Mouse (Mus musculus) heart, embryonic 14.5 days (tissue): ENCODE measurements at regions not wholly inside any gene's neighbourhood (a gene's known extent, or its start where the extent isn't known, plus 50 kb on each side); places are given as distances from the start of the nearest gene placed in this dataset.
A peak's percentile ranks its signal among the peaks of the same experiment; 100 is the strongest.

Source experiments
- ATAC-seq: fragments of 200-750 bp; cut with Nextera tagmentation; 2 replicates; pipeline ENCODE4 v1.8.0; 2017; ENCODE audit warnings: low read depth, moderate TSS enrichment; ENCODE audit not compliant: insufficient number of reproducible peaks, insufficient read depth, low FRiP score
- H3K27ac ChIP-seq, 2 experiments: fragments of 200-500 bp in 1 of 2; fragments of 300-500 bp in 1 of 2; sonication (generic) in 1 of 2; replicated peaks in 1 of 2; 2 replicates each; pipeline ENCODE4 v1.5.1; 2012 to 2014; ENCODE audit warnings: low read depth in 2 of 2, low read length in 2 of 2, control low read depth in 1 of 2, mild to moderate bottlenecking in 1 of 2, mixed read lengths in 1 of 2; ENCODE audit not compliant: control insufficient read depth in 1 of 2, insufficient read depth in 1 of 2
- H3K27me3 ChIP-seq: fragments of 300-500 bp; sonication (generic); 2 replicates; pipeline ENCODE4 v1.6.1; 2014; ENCODE audit warnings: mild to moderate bottlenecking, low read length, control low read depth; ENCODE audit not compliant: control insufficient read depth, insufficient read depth
- H3K36me3 ChIP-seq: fragments of 300-500 bp; sonication (generic); 2 replicates; pipeline ENCODE4 v1.6.1; 2014; ENCODE audit warnings: mild to moderate bottlenecking, control low read depth, low read length, mixed read lengths; ENCODE audit not compliant: control insufficient read depth, insufficient read depth
- H3K4me1 ChIP-seq, 2 experiments: fragments of 200-500 bp in 1 of 2; fragments of 300-500 bp in 1 of 2; sonication (generic) in 1 of 2; 2 replicates each; pipeline ENCODE4 v1.6.1; 2012 to 2014; ENCODE audit warnings: low read length in 2 of 2, control low read depth in 1 of 2, mixed read lengths in 1 of 2; ENCODE audit not compliant: control insufficient read depth in 2 of 2, insufficient read depth in 2 of 2
- H3K4me2 ChIP-seq: fragments of 300-500 bp; sonication (generic); 2 replicates; pipeline ENCODE4 v1.6.1; 2014; ENCODE audit warnings: mild to moderate bottlenecking, low read length
- H3K4me3 ChIP-seq, 2 experiments: fragments of 200-500 bp in 1 of 2; fragments of 300-500 bp in 1 of 2; sonication (generic) in 1 of 2; 2 replicates each; pipeline ENCODE4 v1.5.1; 2012 to 2014; ENCODE audit warnings: low read length in 2 of 2, mild to moderate bottlenecking in 2 of 2, control low read depth in 1 of 2, low read depth in 1 of 2, moderate library complexity in 1 of 2; ENCODE audit not compliant: control insufficient read depth in 1 of 2, insufficient read depth in 1 of 2
- H3K9ac ChIP-seq: fragments of 300-500 bp; sonication (generic); 2 replicates; pipeline ENCODE4 v1.6.1; 2014; ENCODE audit warnings: mild to moderate bottlenecking, low read length
- H3K9me3 ChIP-seq: fragments of 300-500 bp; sonication (generic); 2 replicates; pipeline ENCODE4 v1.6.1; 2016; ENCODE audit warnings: low read length, control low read depth; ENCODE audit not compliant: control insufficient read depth
- WGBS: fragments of 180-500 bp; shearing (Covaris S2); extraction: QIAGEN DNeasy Blood & Tissue Kit; methylation state at CpG from one replicate; pipeline ENCODE4 v1.1.7; 2014; 5-methylcytosine and 5-hydroxymethylcytosine counted together

- 74% methylated on average over 3 of the region's 3 CpGs for WGBS
- no peak for ATAC-seq
- no peaks in the 10 kb centered on the region for H3K4me1 ChIP-seq
Measured at GRCm38 (mm10) chr14:102911582-102911981, 70.9 kb downstream of the Kctd12 start.

DNA sequence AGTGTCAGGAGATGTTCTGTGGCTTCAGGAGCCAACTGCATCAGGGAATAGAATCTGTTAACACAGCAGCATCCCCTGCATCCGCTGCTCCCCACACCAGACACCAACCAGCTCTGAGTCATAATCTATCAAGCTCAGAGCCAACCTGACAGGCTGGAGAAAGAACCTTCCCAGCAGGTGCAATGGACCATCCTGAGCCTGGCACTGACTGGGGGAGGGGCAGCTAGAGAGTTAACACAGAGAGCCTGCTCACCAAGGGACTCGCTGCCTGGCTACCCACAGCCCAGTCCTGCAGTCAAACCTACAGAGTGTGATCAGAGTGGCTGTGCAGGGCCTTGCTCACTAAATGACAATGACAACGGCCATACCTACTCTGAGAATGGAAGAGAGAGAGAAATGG lies 73.4 kb downstream of the Kctd12 start:
- no peak overlapping the region for H3K4me3 ChIP-seq
- no peak for ATAC-seq
- H3K36me3 ChIP-seq: no peaks in the 10 kb centered on the region
- 61% methylated on average over 3 of the region's 3 CpGs for WGBS
- no peak overlapping the region for H3K27ac ChIP-seq
- H3K27me3 ChIP-seq: no peaks in the 10 kb centered on the region
- no peaks in the 10 kb centered on the region for H3K4me1 ChIP-seq
- no peak overlapping the region for H3K9ac ChIP-seq
- H3K9me3 ChIP-seq: no peaks in the 10 kb centered on the region
- no peak overlapping the region for H3K4me2 ChIP-seq

More at GRCm38 (mm10) chr14:102911582-102911981, 70.9 kb downstream of the Kctd12 start:
- Histone ChIP-seq H3K4me3 (no peak overlapping the region), H3K4me2 (no peak overlapping the region), H3K27me3 (no peaks in the 10 kb centered on the region), H3K9me3 (no peaks in the 10 kb centered on the region), H3K36me3 (no peaks in the 10 kb centered on the region), H3K9ac (no peak overlapping the region), H3K27ac (no peak overlapping the region)

DNA sequence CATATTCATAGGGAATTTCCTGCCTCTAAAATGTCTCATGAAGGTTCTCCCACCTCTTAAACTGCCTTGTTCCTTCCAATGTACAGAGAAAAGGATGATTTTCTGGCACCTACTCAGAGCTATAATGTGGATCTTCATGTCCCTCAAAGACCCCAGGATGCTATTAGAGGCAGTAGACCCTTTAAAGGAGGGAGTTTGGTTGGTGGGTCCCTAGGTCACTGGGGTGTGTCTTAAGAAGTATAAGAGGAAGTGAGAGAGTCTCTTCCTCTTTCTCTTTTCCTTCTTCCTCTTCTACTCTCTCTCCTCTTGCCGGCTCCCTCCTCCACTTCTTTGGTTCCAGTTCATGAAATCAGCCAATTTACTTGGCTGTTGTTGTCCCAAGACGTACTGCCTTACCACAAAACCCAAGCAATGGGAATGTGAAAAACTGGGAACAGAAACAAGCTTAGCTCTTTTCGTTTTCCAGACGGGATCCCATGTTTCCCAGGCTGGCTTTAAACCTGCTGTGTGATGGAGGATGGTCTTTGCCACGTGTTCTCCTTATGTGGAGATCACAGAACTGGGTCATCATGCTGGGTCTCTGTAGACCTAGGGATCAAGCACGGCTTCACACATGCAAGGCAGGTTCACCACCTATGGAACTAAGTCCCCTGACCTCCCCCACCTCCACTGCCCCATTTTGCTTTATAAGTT lies 74.9 kb downstream of the Kctd12 start:
- no peak overlapping the region for H3K4me2 ChIP-seq
- no peaks in the 10 kb centered on the region for H3K9me3 ChIP-seq
- no peak overlapping the region for H3K9ac ChIP-seq
- H3K27ac ChIP-seq: no peak overlapping the region
- H3K36me3 ChIP-seq: no peaks in the 10 kb centered on the region
- no peak overlapping the region for H3K4me3 ChIP-seq
- no peaks in the 10 kb centered on the region for H3K27me3 ChIP-seq
- no peak for ATAC-seq
- 87% methylated on average over 6 of the region's 6 CpGs for WGBS
- peaks cover 4 to 5% of the 10 kb centered on the region in 2 experiments for H3K4me1 ChIP-seq

DNA sequence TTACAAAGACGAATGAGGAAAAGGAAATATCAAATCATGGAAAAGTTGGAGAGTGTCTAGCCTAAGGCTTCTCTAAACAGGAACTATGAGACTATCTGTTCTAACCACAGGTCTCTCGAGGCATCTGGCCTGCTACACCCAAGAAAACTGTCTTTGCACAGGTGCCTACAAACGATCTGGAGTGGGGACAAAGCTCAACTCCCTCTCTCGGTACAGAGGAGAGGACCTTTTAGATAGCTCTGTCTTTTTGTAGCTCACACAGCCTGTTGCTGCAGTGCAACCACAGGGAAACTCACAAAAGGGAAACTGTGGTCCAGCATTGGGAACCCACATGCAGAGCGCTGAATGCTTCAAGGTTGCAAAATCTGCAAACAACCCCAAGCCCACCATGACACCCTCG lies 75.6 kb downstream of the Kctd12 start:
- no peak for ATAC-seq
- Histone ChIP-seq H3K4me1 (peaks cover 9 to 12% of the 10 kb centered on the region in 2 experiments), H3K9me3 (no peaks in the 10 kb centered on the region), H3K4me3 (no peak overlapping the region), H3K27ac (no peak overlapping the region; a peak in 1 of 4 replicates), H3K36me3 (no peaks in the 10 kb centered on the region), H3K4me2 (no peak overlapping the region), H3K27me3 (no peaks in the 10 kb centered on the region), H3K9ac (no peak overlapping the region)
- 65% methylated on average over 6 of the region's 6 CpGs for WGBS

- H3K9ac ChIP-seq: no peak overlapping the region
- ATAC-seq: no peak
- no peaks in the 10 kb centered on the region for H3K36me3 ChIP-seq
- H3K9me3 ChIP-seq: no peaks in the 10 kb centered on the region
- no peaks in the 10 kb centered on the region for H3K27me3 ChIP-seq
- 86% methylated on average over 1 of the region's 1 CpGs for WGBS
- no peak overlapping the region for H3K4me3 ChIP-seq
- H3K4me1 ChIP-seq: peaks cover 9 to 12% of the 10 kb centered on the region in 2 experiments
- no peak overlapping the region for H3K4me2 ChIP-seq
- no peak overlapping the region for H3K27ac ChIP-seq
Measured at GRCm38 (mm10) chr14:102906286-102906685, 76.2 kb downstream of the Kctd12 start.

- no peaks in the 10 kb centered on the region for H3K27me3 ChIP-seq
- WGBS: 19% methylated on average over 12 of the region's 12 CpGs
- peaks cover 9 to 12% of the 10 kb centered on the region in 2 experiments for H3K4me1 ChIP-seq
- ATAC-seq: peak; percentile 61
- peak overlapping the region; percentile 51 for H3K4me2 ChIP-seq
- peak overlapping the region; percentile 65 to 79 for H3K27ac ChIP-seq
- H3K4me3 ChIP-seq: no peak overlapping the region
- no peaks in the 10 kb centered on the region for H3K36me3 ChIP-seq
- no peaks in the 10 kb centered on the region for H3K9me3 ChIP-seq
- H3K9ac ChIP-seq: no peak overlapping the region
Measured at GRCm38 (mm10) chr14:102902906-102903305, 79.5 kb downstream of the Kctd12 start.

DNA sequence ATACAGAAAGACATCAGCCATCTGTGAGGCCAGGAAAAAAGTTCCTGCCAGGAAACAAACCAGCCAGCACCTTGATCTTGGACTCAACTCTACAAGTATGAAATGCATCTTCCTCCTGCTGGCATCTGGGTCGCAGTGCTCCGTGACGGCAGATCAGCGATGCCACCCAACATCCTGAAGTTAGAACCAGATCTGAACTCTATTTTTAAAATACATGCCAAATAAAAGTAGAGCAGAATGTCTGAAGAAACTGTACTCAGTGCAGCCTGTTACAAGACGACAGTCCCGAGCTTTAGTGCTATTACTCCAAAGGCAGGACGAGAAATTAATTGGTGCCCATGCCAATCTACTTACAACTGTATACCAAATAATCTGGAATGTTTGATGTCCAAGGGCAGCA lies 80.2 kb downstream of the Kctd12 start:
- peak overlapping the region; percentile 33 to 65 for H3K27ac ChIP-seq
- no peak overlapping the region for H3K9ac ChIP-seq
- no peak overlapping the region for H3K4me3 ChIP-seq
- no peaks in the 10 kb centered on the region for H3K27me3 ChIP-seq
- ATAC-seq: no peak
- peak overlapping the region; percentile 51; the same call in 1 of the 2 replicates for H3K4me2 ChIP-seq
- no peaks in the 10 kb centered on the region for H3K9me3 ChIP-seq
- 87% methylated on average over 7 of the region's 7 CpGs for WGBS
- no peaks in the 10 kb centered on the region for H3K36me3 ChIP-seq
- peaks cover 9 to 12% of the 10 kb centered on the region in 2 experiments for H3K4me1 ChIP-seq

DNA sequence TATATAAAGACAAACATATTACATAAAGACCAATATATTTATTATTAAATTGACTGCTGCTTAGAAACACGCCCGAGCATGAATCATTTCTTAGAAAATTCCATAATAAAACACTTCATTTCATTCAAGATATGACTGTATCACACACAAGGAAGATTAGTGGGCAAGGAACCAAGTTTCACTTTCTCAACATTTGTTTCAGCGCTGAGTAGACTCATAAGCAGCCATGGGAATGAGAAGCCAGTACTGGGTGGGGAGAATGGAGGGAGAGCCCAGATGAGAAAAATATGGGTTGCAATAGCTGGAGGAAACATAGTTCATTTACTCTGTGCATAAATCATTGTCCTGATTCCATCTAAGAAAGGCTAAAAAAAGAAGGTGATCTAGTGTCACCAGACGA lies 84.0 kb downstream of the Kctd12 start:
- Histone ChIP-seq H3K9me3 (no peaks in the 10 kb centered on the region), H3K4me2 (no peak overlapping the region), H3K4me1 (peaks cover 9 to 12% of the 10 kb centered on the region in 2 experiments), H3K9ac (no peak overlapping the region), H3K4me3 (no peak overlapping the region), H3K27me3 (no peaks in the 10 kb centered on the region), H3K27ac (no peak overlapping the region), H3K36me3 (no peaks in the 10 kb centered on the region)
- no peak for ATAC-seq
- WGBS: 80% methylated on average over 4 of the region's 4 CpGs
